Mouse (Mus musculus) heart, embryonic 14.5 days (tissue): Measurements from ENCODE around the gene Pth1r. TPM values are rescaled to one million over a fixed set of nuclear protein-coding genes. Genes with fewer than 3 reads are reported as not detected.

Experiments
- ATAC-seq: fragments of 200-750 bp; cut with Nextera tagmentation; 2 replicates; pipeline ENCODE4 v1.8.0; 2017; ENCODE audit warnings: low read depth, moderate TSS enrichment; ENCODE audit not compliant: insufficient number of reproducible peaks, insufficient read depth, low FRiP score
- H3K27ac ChIP-seq, 2 experiments: fragments of 200-500 bp in 1 of 2; fragments of 300-500 bp in 1 of 2; sonication (generic) in 1 of 2; replicated peaks in 1 of 2; 2 replicates each; pipeline ENCODE4 v1.5.1; 2012 to 2014; ENCODE audit warnings: low read depth in 2 of 2, low read length in 2 of 2, control low read depth in 1 of 2, mild to moderate bottlenecking in 1 of 2, mixed read lengths in 1 of 2; ENCODE audit not compliant: control insufficient read depth in 1 of 2, insufficient read depth in 1 of 2
- H3K27me3 ChIP-seq: fragments of 300-500 bp; sonication (generic); 2 replicates; pipeline ENCODE4 v1.6.1; 2014; ENCODE audit warnings: mild to moderate bottlenecking, low read length, control low read depth; ENCODE audit not compliant: control insufficient read depth, insufficient read depth
- H3K36me3 ChIP-seq: fragments of 300-500 bp; sonication (generic); 2 replicates; pipeline ENCODE4 v1.6.1; 2014; ENCODE audit warnings: mild to moderate bottlenecking, control low read depth, low read length, mixed read lengths; ENCODE audit not compliant: control insufficient read depth, insufficient read depth
- H3K4me1 ChIP-seq, 2 experiments: fragments of 200-500 bp in 1 of 2; fragments of 300-500 bp in 1 of 2; sonication (generic) in 1 of 2; 2 replicates each; pipeline ENCODE4 v1.6.1; 2012 to 2014; ENCODE audit warnings: low read length in 2 of 2, control low read depth in 1 of 2, mixed read lengths in 1 of 2; ENCODE audit not compliant: control insufficient read depth in 2 of 2, insufficient read depth in 2 of 2
- H3K4me2 ChIP-seq: fragments of 300-500 bp; sonication (generic); 2 replicates; pipeline ENCODE4 v1.6.1; 2014; ENCODE audit warnings: mild to moderate bottlenecking, low read length
- H3K4me3 ChIP-seq, 2 experiments: fragments of 200-500 bp in 1 of 2; fragments of 300-500 bp in 1 of 2; sonication (generic) in 1 of 2; 2 replicates each; pipeline ENCODE4 v1.5.1; 2012 to 2014; ENCODE audit warnings: low read length in 2 of 2, mild to moderate bottlenecking in 2 of 2, control low read depth in 1 of 2, low read depth in 1 of 2, moderate library complexity in 1 of 2; ENCODE audit not compliant: control insufficient read depth in 1 of 2, insufficient read depth in 1 of 2
- H3K9ac ChIP-seq: fragments of 300-500 bp; sonication (generic); 2 replicates; pipeline ENCODE4 v1.6.1; 2014; ENCODE audit warnings: mild to moderate bottlenecking, low read length
- H3K9me3 ChIP-seq: fragments of 300-500 bp; sonication (generic); 2 replicates; pipeline ENCODE4 v1.6.1; 2016; ENCODE audit warnings: low read length, control low read depth; ENCODE audit not compliant: control insufficient read depth
- WGBS: fragments of 180-500 bp; shearing (Covaris S2); extraction: QIAGEN DNeasy Blood & Tissue Kit; methylation state at CpG from one replicate; pipeline ENCODE4 v1.1.7; 2014; 5-methylcytosine and 5-hydroxymethylcytosine counted together
- polyA plus RNA-seq: library from polyadenylated mRNA; unstranded; fragments of >200 nt; fragmentation: Nextera tagmentation; extraction: Ambion mirVana; gene quantifications from 2 replicates; pipeline ENCODE4 v1.2.1, GENCODE M21; 2014

Pth1r gene
- polyA plus RNA-seq, 1 experiment from 2014 or later = 22.2 TPM

DNA sequence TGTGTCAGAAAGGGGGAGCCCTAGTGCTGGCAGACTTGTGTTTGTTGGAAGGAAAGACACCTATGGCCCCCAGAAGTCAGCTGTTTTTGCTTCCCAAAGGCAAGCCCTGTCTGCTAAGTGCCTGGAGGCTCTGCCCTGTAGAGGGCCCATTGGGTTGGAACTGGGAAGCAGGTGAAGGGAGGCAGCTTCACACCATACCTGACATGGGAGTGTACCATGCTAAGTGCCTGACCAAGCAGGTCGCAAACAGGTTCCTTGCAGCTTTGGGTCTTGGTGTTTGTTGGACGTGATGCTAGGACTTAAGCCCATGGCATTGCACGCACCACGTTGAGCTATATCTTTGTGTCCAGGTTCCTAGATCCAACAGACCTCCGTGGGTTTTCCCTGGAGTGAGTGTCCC lies 50.5 kb downstream of the Pth1r start:
- Histone ChIP-seq H3K4me2 (no peak overlapping the region), H3K4me3 (no peak overlapping the region), H3K27ac (no peak overlapping the region), H3K36me3 (peaks cover 37% of the 10 kb centered on the region), H3K4me1 (peaks cover 4 to 16% of the 10 kb centered on the region in 2 experiments; a peak in 3 of 4 replicates), H3K9ac (no peak overlapping the region), H3K9me3 (no peaks in the 10 kb centered on the region), H3K27me3 (no peaks in the 10 kb centered on the region)
- whole genome bisulfite sequencing = 89% methylated on average over 5 of the region's 5 CpGs
- no peak for ATAC-seq

DNA sequence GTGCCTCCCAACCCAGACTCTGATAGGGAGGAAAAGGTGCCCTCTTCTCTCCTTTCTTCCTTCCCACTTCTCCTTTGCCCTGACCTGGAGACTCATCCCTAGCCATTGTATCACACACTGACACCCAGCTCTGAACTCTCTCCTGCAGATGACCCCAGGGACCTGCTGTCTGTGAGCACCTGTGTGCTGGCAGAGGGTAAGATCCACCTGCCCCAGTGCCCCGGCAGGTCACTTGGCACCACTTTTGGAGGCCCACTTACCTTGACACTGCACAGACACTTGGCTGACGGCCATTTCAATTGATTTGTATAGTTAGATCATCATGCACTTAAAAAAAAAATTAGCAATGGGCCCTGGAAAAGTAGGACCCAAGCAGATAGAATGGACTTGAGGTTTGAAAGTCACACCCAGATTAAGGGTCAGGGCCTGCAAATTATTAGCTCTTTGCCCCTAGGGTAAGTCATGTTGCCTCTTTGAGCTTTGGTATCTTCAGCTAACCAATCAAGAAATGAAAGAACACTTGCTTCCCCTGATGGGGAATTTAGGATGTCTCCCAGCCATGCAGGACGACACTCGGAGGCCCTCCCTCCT lies 51.7 kb downstream of the Pth1r start:
- no peak overlapping the region for H3K4me2 ChIP-seq
- no peak overlapping the region for H3K27ac ChIP-seq
- H3K4me1 ChIP-seq = peaks cover 4 to 16% of the 10 kb centered on the region in 2 experiments; a peak in 3 of 4 replicates
- 57% methylated on average over 4 of the region's 4 CpGs for WGBS
- H3K4me3 ChIP-seq = no peak overlapping the region
- H3K36me3 ChIP-seq = peaks cover 32% of the 10 kb centered on the region
- H3K9ac ChIP-seq = no peak overlapping the region; the same call in 1 of the 2 replicates
- no peak for ATAC-seq
- no peaks in the 10 kb centered on the region for H3K27me3 ChIP-seq
- no peaks in the 10 kb centered on the region for H3K9me3 ChIP-seq

DNA sequence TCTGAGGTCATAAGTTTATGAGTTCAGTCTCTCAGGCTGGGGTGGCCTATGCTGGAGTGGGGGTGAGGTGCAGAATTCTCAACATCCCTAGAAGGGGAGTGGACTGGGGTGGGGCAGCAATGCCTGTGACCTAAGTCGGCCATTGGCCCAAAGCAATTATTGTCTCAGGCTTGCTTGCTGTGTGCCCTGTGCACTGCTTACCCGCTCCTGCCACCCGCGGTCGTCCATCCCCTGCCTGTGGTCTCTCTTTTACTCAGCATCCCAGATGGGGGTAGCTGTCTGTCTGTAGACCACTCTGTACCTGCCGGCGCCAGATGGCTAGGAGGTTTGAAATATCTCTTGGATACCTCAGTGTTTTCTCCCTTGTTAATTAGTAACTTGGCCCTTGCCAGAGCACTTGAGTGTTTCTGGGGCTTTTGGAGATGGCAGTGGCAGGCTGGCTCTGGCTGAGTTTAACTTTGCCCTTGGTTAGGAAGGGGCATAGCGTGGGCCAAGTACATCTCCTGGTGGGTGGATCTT lies 57.6 kb downstream of the Pth1r start:
- Histone ChIP-seq H3K4me2 (no peak overlapping the region), H3K27ac (no peak overlapping the region), H3K4me1 (peaks cover 27% of the 10 kb centered on the region in 2 experiments), H3K36me3 (peaks cover 15% of the 10 kb centered on the region; the same call in 1 of the 2 replicates), H3K9ac (no peak overlapping the region), H3K27me3 (no peaks in the 10 kb centered on the region), H3K9me3 (no peaks in the 10 kb centered on the region), H3K4me3 (no peak overlapping the region)
- WGBS = 90% methylated on average over 8 of the region's 8 CpGs
- no peak for ATAC-seq

DNA sequence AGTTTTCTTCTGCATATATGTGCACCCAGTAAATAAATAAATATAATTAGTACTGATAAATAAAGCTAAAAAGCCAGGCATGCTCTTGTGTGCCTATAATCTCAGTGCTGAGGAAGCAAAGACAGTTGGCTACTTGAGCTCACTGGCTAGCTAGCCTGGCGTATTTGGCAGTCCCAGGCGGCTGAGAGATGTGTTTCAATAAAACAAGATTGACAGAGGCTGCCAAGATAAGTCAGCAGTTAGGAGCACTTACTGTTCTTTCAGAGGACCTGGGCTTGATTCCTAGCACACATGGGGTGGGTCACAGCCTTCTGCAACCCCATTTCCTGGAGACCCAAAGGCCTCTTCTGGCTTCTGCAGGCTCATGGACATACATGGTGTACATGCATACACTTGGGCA lies 59.1 kb downstream of the Pth1r start:
- 91% methylated on average over 2 of the region's 2 CpGs for WGBS
- Histone ChIP-seq H3K9ac (no peak overlapping the region), H3K9me3 (no peaks in the 10 kb centered on the region), H3K27me3 (no peaks in the 10 kb centered on the region), H3K36me3 (peaks cover 7% of the 10 kb centered on the region; the same call in 1 of the 2 replicates), H3K4me2 (no peak overlapping the region), H3K4me1 (peaks cover 40 to 42% of the 10 kb centered on the region in 2 experiments), H3K4me3 (no peak overlapping the region), H3K27ac (no peak overlapping the region)
- ATAC-seq = no peak

DNA sequence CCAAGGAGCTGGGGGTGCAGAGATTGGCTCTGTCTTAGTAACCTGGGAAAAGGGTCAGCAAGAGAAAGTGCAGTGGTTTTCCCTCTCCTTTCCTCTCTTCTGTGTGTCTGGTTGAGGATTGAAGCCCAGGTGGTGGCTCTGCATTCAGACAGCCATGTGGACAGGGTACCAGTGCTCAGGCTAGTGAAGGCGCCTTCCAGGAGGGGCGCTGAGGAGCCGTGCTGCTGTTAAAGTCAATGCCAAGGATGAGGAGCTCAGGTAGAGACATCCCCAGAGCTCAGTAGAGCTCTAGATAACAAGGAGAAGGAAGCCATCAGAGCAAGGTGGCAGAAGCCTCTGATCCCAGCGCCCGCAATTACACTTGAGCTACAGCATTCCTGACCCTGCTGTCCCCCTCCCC lies 59.9 kb downstream of the Pth1r start:
- H3K9ac ChIP-seq = no peak overlapping the region
- H3K9me3 ChIP-seq = no peaks in the 10 kb centered on the region
- H3K27ac ChIP-seq = no peak overlapping the region
- H3K4me1 ChIP-seq = peaks cover 43 to 49% of the 10 kb centered on the region in 2 experiments
- 0 out of 2 replicates have a peak, but pooled peaks cover 2% of the 10 kb centered on the region for H3K36me3 ChIP-seq
- ATAC-seq = no peak
- no peaks in the 10 kb centered on the region for H3K27me3 ChIP-seq
- 67% methylated on average over 5 of the region's 5 CpGs for WGBS
- no peak overlapping the region for H3K4me3 ChIP-seq
- H3K4me2 ChIP-seq = no peak overlapping the region

DNA sequence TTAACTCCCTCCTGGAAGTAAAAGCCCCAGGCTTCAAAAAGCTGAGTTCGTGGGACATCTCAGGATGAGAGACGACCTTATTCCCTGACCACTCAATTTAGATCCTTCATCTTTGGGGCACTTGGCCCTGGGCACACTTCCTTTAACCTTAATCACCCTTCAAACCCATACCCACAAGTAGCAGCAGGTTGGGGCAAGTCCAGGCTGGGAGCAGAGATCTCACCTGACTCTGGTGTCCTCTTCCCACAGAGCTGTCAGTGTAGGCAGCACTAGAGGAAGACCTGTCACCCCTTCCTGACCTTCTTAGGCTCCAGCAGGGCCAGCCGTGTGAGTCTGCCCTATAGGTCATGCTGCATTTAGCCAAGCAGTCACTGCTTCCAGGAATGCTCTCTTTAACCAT lies 60.5 kb downstream of the Pth1r start:
- Histone ChIP-seq H3K36me3 (0 out of 2 replicates have a peak, but pooled peaks cover 2% of the 10 kb centered on the region), H3K27me3 (no peaks in the 10 kb centered on the region), H3K9ac (no peak overlapping the region), H3K4me1 (peaks cover 46 to 53% of the 10 kb centered on the region in 2 experiments), H3K27ac (no peak overlapping the region), H3K9me3 (no peaks in the 10 kb centered on the region), H3K4me2 (no peak overlapping the region), H3K4me3 (no peak overlapping the region)
- ATAC-seq = no peak
- 52% methylated on average over 3 of the region's 3 CpGs for WGBS

DNA sequence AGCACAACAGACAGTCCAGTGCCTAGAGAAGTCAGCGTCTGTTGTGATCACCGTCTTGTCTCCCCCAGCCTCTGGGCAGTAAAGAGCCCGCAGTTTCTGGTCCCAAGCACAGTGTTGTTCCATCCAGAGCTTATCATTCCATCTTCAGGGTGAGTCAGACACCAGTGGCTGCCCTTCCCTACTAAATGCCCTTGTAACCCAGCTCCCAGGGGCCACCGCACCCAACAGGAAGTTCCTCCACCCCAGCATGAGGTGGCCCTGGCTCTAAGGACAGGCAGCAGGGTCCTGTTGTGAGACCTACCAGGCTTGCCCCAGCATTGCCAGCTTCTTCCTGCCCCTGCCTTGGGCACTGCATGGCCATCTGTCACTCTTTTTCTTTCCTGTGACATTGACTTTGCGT lies 61.4 kb downstream of the Pth1r start:
- H3K4me3 ChIP-seq = no peak overlapping the region
- 83% methylated on average over 5 of the region's 5 CpGs for WGBS
- peaks cover 46 to 53% of the 10 kb centered on the region in 2 experiments for H3K4me1 ChIP-seq
- peak overlapping the region; percentile 70; the same call in 1 of the 2 replicates for H3K9ac ChIP-seq
- H3K27ac ChIP-seq = peak overlapping the region; percentile 87 to 99
- no peak for ATAC-seq
- no peaks in the 10 kb centered on the region for H3K27me3 ChIP-seq
- H3K9me3 ChIP-seq = no peaks in the 10 kb centered on the region
- H3K4me2 ChIP-seq = no peak overlapping the region
- H3K36me3 ChIP-seq = 0 out of 2 replicates have a peak, but pooled peaks cover 2% of the 10 kb centered on the region
